Mouse (Mus musculus) liver, embryonic 14.5 days (tissue): ENCODE data around the gene Mad2l2.

Source experiments
- CTCF ChIP-seq: IDR thresholded peaks from 2 replicates; pipeline ENCODE4 v1.5.1; 2016; ENCODE audit warnings: antibody characterized with exemption, low read depth, control low read depth
- EP300 ChIP-seq: IDR thresholded peaks from 2 replicates; pipeline ENCODE4 v1.6.1; 2016; ENCODE audit warnings: antibody characterized with exemption, low read depth

- TF ChIP-seq EP300: no peak
- no peak for TF ChIP-seq CTCF
Measured at GRCm38 (mm10) chr4:148107621-148108291, 22.4 kb upstream of the Mad2l2 start.
